Mouse (Mus musculus) spleen, adult 18-20 months (tissue): ENCODE measurements around the gene Slc12a9.

ENCODE experiments used
- DNase-seq, 2 experiments: peaks; one replicate each; pipeline ENCODE4 v3.0.0; 2022; ENCODE audit warnings: mixed read lengths in 2 of 2

The Slc12a9 gene

DNA sequence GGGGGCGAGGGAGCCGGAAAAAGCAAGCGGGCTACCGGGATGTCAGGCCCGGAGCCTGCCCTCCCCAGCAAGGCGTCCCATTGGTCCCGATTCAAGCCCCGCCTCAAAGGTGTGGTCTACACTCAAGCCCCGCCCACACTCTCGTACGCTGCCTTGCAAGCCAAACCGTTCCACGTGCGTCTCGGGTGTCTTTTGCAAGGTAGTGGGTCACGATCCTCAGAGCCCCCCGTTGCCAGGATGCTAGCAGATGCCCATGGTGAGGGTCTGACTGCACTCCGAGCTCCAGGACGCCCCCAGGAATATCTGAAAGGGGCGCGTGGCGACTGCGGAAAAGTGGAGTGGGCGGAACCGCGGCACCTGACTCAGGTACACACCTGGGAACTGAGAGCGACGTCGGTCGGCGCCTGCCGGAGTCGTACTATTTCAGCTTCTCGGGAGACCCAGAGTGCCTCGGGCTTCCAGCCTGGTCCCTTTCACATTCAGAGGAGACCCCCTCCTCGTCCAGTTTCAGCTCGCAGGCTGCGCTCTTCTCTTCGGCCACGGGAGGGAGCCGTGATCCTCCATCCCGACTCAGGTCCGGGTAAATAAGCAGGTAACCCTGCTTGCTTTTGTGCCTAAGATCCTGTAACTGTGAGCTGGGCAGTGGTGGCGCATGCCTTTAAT, at the start of gene Slc12a9:
Gene Slc12a9, minus strand, starts transcription at position 86 of the 663 bp plus-strand sequence.
- DNase-seq = peak; percentile 88 to 98

DNA sequence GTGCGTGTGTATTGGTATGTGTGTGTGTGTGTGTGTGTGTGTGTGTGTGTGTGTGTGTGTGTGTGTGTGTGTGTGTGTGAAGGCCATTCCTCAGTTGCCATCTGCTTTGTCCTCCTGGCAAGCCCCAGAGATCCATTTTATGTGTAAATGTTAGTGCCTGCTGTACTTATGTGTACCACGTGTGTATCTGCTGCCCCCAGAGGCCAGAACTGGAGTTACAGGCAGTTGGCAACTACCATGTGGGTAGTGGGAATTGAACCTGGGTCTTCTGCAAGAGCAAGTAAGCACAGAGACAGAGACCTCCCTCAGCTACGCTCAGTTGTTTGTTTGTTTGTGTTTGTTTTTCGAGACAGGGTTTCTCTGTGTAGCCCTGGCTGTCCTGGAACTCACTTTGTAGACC, 47.8 kb upstream of the Slc12a9 start:
- DNase-seq = peak; percentile 34 to 68

GRCm38 (mm10) chr5:137377603-137378002, 44.2 kb upstream of the Slc12a9 start:
- no peak for DNase-seq

- no peak for DNase-seq
Measured at GRCm38 (mm10) chr5:137377176-137377575, 43.8 kb upstream of the Slc12a9 start.

GRCm38 (mm10) chr5:137376722-137377121, 43.3 kb upstream of the Slc12a9 start:
- DNase-seq = no peak

DNA sequence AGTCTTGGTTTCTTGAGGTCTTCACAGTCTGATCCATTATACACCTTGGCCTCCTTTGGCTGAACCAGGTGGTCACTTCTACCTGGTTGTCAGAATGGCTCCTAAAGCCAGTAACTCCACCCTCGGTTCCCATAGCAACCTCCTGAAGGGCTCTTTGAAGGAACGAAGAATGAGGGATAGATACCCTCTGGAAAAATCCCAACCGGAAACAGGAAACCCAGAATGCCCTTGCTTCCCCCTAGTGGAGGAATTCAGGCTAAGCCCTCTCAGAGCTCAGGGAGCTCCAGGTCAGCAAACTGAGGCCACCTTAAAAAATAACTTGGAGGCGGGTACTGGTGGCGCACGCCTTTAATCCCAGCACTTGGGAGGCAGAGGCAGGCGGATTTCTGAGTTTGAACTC, 42.8 kb upstream of the Slc12a9 start:
- no peak for DNase-seq

DNA sequence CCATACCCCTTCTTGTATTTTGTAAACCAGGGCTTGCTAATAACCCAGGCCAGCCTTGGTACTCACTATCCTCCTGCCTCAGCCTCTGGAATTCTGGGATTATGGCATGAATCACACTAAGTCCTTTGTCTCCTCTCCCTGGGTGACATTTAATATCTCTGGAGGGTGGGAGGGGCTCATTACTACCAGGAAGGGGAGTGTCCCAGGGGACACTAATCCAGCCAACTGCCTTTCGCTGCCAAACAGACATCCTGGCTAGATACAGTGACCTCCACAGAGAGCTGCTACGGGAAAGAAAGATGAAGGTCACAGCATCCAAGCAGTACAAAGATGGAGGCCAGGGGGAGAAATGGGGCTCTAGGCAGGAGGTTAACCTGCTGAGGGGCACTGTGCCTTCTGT, 42.2 kb upstream of the Slc12a9 start:
- DNase-seq = no peak

DNA sequence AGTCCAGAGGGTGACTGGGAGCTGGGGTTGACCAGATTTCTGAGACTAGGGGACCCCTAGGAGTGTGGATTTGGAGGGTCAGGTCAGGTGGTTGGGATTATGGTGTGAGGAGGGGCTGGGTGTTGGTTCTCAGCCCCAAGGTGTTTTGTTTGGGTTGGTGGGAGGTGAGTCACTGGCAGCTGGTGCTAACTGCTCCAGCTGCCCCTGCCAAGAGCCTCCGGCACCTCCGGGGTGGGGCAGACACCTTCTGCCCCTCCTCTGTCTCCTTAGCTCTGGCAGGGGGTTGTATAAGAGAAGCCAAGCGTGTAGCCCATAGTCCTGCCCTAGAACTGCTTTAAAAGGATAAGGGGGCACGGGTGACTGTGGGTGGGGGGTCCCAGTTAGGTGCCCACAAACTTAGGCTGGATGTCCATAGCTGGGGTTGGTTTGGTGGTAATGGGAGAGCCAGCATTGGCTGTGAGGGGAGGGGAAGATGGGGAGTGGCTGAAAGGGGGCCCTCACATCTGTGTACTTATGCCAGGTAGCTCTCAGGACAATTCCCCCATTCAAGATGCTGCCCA, 41.2 kb upstream of the Slc12a9 start:
- no peak for DNase-seq

GRCm38 (mm10) chr5:137373371-137373950, 40.1 kb upstream of the Slc12a9 start:
- no peak for DNase-seq

- no peak for DNase-seq
Measured at GRCm38 (mm10) chr5:137369665-137370064, 36.3 kb upstream of the Slc12a9 start.

GRCm38 (mm10) chr5:137358382-137358781, 25.0 kb upstream of the Slc12a9 start:
- DNase-seq = no peak

- no peak for DNase-seq
Measured at GRCm38 (mm10) chr5:137354091-137354490, 20.7 kb upstream of the Slc12a9 start.

- DNase-seq = no peak
Measured at GRCm38 (mm10) chr5:137352011-137352975, 18.9 kb upstream of the Slc12a9 start.

GRCm38 (mm10) chr5:137351394-137351793, 18.0 kb upstream of the Slc12a9 start:
- no peak for DNase-seq

GRCm38 (mm10) chr5:137351058-137351380, 17.6 kb upstream of the Slc12a9 start:
- no peak for DNase-seq

DNA sequence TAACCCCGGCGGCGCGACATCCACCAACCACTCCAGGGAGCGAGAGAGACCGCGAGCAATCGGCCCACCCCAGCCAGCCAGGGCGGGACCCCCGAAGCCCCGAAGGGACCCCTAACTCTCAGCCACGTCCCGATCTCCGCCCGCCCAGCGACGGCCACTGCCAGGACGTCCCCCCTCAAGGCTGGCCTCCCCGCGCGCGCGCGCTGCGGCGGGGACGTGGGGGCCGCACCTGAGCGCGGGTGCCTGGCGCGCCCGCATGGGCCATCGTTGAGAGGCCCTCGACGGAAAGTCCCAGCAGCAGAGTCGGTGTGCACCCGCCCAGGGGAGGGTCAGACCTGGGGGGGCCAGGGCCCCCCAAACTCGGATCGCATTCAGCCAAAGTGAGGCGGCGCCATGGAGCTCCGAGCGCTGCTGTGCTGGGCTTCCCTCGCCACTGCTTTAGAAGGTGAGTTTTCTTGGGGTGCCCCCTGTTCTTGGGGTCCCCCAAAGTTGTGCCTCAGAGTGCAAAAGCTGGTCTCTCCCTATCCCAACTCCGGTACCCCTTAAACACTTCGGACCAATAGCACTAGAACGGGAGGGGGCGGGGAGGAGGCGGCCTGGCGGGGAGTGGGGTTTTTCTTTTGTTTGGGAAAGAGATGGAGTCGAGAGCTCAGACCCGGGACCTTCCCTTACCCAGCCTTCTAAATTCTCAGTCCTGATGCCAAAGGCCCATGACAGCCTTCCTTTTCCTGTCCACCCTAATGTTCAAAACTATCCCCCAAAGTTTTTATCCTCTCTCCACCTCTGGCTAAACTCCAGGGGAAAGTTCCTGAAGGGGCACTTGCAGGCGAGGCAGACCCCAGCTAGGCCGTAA, 17.0 kb upstream of the Slc12a9 start:
- no peak for DNase-seq

DNA sequence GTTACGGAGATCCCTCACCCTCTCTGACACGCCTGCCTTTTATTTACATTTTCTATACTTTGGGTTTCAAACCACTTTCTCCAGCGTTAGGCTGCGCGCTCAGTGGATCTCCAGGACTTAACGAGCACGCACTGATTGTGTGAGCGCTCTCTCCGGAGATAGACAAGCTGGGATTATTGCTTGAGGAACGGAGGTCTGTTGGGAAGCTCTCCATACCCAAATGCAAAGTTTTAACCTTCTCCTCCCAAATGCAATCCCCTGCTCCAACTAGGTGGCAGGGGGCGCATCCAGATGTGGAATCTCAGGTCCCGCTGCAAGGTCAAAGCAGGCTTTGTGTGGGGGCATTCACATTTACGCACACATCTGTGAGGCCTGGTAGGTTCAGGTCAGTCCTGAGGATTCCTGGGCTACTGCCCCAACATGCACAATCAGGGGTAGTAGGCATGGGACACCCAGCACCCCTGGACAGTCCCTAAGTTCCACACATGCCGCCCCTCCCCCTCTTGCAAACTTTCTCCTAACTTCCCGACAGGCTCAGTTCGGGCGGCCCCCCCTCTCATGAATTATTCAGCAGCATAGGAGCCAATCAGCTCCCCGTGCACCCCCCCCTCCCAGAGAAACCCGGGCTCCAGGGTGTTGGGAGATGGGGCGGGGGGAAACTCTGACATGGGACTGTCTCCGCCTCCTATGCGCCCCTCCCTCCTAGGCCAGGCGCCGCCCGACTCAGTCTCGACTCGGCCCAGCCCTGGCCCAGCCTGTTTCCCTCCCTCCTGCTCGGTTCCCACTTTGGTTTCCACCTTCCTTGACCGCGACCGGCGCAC, 16.2 kb upstream of the Slc12a9 start, which contains the start of gene Ephb4:
Gene Ephb4, plus strand, starts transcription at position 726 of the 821 bp plus-strand sequence.
- DNase-seq = peak; percentile 27 to 35

DNA sequence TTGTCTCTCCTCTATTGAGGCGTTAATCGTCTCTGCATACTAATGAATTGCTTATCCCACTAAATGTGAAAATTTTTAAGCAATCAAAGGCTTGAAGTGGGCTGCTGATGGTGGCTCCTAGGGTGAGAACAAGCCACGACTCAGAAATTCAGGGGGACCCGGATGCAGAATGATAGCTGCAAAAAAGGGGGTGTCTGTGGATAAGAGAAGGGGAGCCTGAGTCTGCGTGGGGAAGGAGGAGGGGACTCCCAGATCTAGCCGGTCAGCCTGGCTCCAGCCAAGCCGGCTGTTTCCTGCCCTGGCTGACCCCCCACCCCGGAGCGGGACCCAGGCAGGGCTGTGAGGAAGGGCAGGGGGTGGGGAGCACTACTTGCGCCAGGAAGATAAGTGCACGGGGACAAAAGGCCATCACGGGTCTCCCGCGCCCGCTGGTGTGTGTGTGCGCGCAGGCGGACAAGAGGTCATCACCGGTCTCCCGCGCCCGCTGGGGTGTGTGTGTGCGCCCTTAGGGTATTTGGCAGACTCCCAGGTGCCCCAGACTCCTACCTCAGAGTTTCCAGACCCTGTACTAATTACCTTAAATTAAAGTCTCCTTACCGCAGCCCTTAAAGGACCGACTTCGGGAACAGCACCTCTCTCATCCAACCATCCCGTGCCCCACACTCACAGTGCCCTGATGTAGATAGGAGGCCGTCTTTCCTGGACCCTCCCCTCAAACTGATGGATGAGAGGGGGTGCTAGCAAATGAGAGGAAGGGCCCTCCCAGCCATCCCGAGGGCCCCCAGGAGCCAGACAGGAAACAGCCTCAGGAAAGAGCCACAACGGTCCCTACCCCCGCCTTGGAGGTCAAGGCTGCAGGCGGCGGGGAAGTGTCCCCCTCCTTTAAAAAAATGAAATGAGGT, 15.3 kb upstream of the Slc12a9 start:
- no peak for DNase-seq

GRCm38 (mm10) chr5:137347856-137348255, 14.5 kb upstream of the Slc12a9 start:
- DNase-seq = no peak

DNA sequence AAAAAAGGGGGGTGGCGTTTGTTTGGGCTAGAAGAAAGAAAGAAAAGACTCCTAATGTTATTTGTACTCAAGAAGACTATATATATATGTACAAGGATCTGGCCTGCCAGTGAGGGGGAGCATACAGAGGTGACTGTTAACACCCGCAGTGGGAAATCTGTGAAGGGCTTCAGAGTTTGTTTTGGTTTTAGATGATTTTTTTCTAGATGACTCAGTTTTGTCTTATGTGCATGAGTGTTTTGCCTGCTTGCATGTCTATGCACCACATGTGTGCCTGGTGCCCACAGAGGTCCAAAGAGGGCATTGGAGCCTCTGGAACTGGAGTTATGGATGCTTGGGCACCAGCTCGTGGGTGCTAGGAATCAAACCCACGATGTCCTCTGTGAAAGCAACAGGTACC, 13.6 kb upstream of the Slc12a9 start:
- DNase-seq = no peak
